Mouse (Mus musculus) thymus, adult 18-20 months (tissue): ENCODE measurements around the gene Cdc73.
"Not testable (repeated sequence)": the region's sequence is repeated elsewhere in the genome, so short reads cannot be mapped to it uniquely, and the experiment has no call there.

ENCODE experiments used
- DNase-seq, 2 experiments: peaks; one replicate each; pipeline ENCODE4 v3.0.0; 2022; ENCODE audit warnings: mixed read lengths in 2 of 2

Gene Cdc73

GRCm38 (mm10) chr1:143702741-143703262 is at the start of gene Cdc73:
Gene Cdc73 (minus strand): TSS chr1:143702893.
- peak; percentile 86 to 87 for DNase-seq

- no peak for DNase-seq
Measured at GRCm38 (mm10) chr1:143745871-143746270, 43.2 kb upstream of the Cdc73 start.

- no peak for DNase-seq
Measured at GRCm38 (mm10) chr1:143742186-143742585, 39.5 kb upstream of the Cdc73 start.

GRCm38 (mm10) chr1:143741331-143741730 is 38.6 kb upstream of the Cdc73 start:
- no peak for DNase-seq

- DNase-seq = no peak
Measured at GRCm38 (mm10) chr1:143740581-143740980, 37.9 kb upstream of the Cdc73 start.

DNA sequence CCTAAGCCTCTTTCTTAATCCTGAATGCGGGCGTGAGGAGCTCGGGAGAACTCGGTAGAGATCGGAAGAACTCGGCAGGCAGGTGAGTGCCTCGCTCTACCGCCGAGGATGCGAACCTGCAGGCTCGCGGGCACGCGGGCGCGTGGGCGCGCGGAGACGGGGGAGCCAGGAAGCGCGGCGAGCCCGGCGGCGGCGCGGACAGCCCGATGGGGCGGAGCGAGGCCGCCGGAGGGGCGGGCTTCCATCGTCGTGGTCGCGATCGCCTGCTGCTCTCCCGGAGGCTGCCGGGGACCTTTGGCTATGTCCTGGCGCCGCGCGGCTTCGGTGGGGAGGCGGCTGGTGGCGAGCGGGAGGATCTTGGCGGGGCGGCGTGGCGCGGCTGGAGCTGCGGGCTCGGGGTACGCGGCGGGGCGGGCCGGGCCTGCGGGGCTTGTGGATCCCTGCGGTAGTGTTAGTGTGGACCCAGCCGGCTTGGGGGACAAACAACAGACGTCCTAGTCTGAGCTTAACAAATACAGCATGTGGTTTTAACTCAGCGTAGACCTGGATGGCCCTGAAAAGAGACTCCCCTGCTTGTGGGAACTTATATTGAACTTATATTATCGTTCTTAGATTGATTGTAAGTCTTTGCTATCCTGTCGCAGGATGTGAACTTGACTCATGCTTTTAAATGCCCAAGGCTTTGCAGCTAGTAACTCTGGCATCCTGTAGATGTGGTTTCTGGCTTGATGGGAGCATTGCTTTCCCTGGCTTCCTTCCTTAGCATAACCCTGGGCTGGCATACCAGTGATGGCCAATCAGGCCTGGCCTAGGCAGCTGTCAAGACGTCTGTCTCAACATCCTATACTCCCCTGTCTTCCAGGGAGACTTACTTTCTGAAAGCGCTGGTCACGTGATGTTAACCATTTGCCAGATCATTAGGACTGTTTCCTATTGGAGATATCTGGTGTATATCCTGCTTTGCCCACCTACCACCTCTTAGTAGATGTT is 37.0 kb upstream of the Cdc73 start:
- DNase-seq = peak; percentile 83 to 88

DNA sequence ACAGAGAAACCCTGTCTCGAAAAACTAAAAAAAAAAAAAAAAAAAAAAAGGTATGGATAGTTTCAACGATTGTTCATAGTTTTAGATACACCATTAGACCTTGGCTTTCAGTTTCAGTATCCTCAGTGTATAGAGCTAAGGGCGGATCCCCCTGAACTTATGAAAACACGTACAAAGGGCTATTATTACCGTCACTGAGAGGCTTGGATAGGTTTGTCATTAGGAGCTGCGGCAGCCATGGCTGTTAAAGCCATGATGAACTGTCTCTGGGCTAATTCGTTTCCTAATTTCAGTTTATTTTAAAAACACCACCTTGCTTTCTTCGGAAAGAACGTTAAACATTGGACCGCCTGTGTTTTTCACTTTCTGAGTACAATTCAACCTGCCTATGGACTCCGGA is 36.1 kb upstream of the Cdc73 start:
- no peak for DNase-seq

GRCm38 (mm10) chr1:143733914-143734410 is 31.3 kb upstream of the Cdc73 start:
- no peak for DNase-seq

- no peak for DNase-seq
Measured at GRCm38 (mm10) chr1:143731691-143732090, 29.0 kb upstream of the Cdc73 start.

DNA sequence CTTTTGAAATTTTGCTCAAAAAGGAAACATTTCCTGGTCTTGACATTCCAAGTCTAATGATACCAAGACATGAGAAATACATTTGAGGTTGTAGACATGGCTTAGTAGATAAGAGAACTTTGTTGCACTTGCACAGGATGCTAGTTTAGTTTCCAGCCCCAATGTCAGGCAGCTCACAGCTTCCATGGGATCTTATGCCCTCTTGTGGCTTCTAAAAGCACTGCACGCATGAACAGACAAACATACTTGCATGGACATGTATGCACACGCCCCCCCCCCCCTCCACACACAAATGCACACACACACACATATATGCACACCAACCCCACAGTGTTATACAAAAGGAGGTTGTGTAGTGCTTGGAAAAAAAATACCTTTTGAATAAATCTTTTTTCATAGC is 28.2 kb upstream of the Cdc73 start:
- DNase-seq = no peak

DNA sequence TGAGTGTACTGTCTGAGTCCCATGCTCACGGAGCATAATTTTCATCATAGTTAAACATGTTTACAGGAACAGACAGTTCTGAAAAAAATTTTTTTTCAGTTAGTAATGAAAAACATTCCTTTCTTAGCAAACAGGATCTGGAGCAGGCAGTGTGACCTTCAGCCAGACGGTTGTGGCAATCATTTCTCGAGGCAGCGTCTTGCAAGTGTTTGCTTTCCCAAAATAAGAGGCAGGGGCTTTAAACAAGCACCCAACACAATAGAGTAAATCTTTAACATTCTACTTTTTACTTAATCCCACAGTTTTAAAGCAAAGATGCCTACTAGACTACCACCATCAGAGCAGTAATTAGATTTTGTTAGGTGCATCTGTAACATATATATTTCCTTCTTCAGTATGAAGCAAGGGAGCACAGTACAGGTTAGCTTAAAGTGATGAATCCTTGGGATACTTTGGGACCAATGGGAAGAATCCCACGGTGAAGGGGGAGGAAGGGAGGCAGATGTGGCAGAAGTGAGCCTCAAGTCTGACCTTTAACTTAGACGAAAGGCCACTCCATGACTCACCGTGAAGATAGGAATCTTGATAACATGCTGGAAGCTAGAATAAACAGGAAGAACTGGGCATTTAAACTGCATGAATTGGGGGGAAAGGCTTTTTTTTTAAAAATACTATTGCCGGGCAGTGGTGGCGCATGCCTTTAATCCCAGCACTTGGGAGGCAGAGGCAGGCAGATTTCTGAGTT is 25.2 kb upstream of the Cdc73 start:
- no peak for DNase-seq

DNA sequence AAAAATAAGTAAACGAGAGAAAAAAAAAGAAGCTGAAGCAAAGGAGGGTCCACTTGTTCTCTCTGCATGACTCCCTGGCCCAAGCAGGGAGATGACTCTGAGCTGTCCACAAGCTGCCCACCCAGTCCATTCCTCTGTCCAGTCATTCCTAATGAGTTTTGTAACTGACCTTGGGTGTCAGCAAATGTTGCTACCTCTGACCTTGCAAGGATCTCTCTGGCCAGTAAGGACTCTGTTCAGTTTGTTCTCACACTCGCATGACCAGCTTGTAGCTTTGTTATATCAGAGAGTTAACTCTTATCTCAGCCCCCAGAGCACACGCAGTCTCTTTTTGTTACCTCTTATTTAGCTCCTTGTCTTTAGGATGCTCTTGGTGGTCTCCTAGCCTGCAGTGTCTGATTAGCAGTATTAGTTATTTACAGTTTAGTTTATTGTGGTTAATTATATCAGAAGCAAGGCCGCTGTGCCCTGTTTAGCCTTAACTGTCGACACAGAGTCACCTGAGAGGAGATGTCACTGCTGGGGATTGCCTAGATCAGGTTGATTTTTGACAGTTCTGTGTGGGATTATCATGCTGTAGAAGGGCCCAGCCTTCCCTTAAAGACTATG is 21.9 kb upstream of the Cdc73 start:
- no peak for DNase-seq

GRCm38 (mm10) chr1:143716038-143716437 is 13.3 kb upstream of the Cdc73 start, which contains the start of gene Glrx2:
Gene Glrx2 (plus strand): TSS chr1:143716338.
- DNase-seq = not testable (repeated sequence)

DNA sequence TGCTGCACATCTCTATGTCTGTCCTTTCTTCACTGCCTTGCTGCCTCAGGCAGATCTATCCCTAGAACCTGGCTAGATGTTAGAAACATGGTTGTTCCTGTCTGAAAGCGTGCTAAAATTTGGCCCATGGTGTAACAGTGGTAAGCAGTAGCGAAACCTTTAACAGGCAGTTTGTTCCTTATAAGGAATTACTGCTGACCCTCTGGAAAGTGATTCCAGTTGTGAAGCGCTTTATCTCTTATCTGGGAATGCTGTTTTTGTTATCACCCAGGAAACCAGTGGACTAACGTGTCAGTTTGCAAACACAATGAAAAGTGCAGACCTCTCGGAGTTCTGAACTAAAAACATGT is 7.9 kb upstream of the Cdc73 start:
- DNase-seq = no peak

DNA sequence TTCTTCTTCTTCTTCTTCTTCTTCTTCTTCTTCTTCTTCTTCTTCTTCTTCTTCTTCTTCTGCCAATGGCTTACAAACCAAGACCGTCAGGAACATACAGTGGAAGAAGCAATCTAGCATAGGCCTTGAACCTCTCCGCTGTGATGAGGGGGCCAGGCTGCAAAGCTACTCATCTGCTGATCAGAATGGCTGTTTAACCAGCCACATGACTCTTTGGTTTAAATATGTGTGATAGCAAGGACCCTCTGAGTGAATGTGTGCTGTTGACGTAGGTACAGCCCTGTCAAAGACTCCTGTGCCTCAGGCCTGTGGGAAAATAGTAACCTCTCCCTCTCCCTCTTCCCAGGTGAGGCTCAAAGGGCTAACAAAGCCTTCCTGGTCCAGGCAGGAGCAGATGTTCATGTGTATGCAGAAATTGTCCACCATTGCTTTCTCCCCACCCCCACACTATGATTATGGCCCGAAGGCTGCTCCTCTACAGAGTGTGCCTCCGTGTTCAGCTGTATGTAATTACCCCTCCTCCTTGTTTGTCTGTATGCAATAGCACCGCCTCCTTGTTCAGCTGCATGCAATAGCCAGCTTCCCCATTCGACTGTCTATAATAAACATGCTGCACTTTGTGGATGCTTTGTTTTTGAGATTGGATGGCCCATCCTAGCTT is 7.4 kb upstream of the Cdc73 start:
- no peak for DNase-seq

- DNase-seq = no peak
Measured at GRCm38 (mm10) chr1:143708361-143708760, 5.7 kb upstream of the Cdc73 start.

DNA sequence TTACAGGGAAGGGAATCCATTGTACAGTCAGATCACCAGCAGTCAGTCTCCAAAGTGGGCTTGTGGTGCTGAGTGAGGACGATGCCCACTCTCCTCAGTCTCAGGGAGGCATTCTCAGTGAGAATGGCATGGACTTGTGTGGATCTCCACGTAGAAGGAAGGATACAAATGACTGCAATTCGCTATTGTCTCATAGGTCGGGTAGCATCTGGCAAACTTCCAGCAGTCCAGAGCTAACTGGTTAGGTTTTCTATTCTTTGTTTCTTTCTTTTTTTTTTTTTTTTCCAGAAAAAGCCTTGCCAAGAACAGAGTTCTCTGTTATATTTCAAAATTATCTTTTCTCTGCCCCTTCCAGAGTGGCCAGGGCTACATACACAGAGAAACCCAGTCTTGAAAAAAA is 4.3 kb upstream of the Cdc73 start:
- DNase-seq = no peak

DNA sequence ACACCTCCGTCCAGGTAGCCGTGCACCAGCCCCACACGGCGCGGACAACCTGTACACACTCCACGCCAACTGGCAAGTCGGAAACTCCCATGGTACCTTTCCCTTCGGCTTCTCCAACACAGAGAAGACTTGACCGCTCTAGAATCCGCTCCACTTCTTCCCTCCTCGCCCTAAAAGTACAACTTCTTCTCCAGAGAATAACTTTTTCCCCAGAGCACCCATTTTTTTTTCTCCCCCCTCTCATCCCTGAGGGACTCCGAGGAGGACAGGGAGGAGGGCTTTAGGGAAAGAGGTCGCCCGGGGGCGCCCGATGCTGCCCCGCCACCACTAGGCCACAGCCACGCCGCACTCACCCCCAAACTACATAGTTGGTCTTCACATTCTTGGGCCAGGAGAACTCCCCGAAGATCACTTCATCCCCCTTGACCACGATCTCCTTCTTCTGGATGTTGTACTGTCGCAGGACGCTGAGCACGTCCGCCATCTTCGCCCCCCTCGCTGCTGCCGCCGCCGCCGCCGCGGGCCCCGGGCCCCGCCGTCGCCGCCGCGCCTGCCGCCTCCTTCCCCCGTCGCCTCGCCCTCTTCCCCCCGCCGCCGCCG is 452 bp downstream of the Cdc73 start:
- DNase-seq = no peak

- no peak for DNase-seq
Measured at GRCm38 (mm10) chr1:143701736-143702135, 957 bp downstream of the Cdc73 start.

DNA sequence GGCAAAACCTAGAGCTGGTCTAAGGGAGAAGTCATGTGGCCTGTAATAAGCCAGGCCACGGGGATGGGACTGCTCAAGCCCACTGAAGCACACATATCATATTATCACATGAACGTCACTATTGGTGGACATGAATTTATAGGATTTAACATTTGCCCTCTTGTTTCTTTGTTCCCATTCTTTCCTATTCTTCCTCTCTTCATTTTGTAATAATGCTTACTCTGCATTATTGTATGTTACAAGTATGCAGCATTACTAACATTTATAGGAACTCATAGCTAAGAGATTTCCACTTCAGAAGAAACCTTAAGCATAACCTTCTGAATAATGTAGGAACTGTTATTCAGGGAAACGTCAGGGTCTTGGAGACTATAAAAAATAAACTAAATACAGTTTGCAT is 17.8 kb downstream of the Cdc73 start:
- DNase-seq = no peak

GRCm38 (mm10) chr1:143681108-143681507 is 21.6 kb downstream of the Cdc73 start:
- DNase-seq = no peak
